Mouse (Mus musculus): ENCODE data around the gene Zswim5. TPM values are rescaled to one million over a fixed set of nuclear protein-coding genes. Genes with fewer than 3 reads are reported as not detected.
A peak's percentile ranks its signal among the peaks of the same experiment; 100 is the strongest.

Zswim5 gene
- polyA plus RNA-seq, 1 experiment: 10.2 TPM

- 71% methylated on average over 4 of the region's 4 CpGs for WGBS
- DNase-seq: peak in 1 of 2 experiments; percentile 5
- no peaks in the 10 kb centered on the region for H3K27me3 ChIP-seq (ENCODE audit: control insufficient read depth, insufficient read depth, low read length)
- H3K4me1 ChIP-seq (ENCODE audit: control insufficient read depth, insufficient read depth, low read length): no peaks in the 10 kb centered on the region
- TF ChIP-seq POLR2A (IDR thresholded peaks at IDR 0.05; ENCODE audit: borderline replicate concordance, insufficient read depth, low read length) (no peak), CTCF (IDR thresholded peaks at IDR 0.05; ENCODE audit: borderline replicate concordance, insufficient read depth, low read depth, low read length) (no peak)
- H3K4me3 ChIP-seq (replicated peaks; ENCODE audit: insufficient read depth, low read depth, low read length): no peak overlapping the region
- no peak overlapping the region for H3K27ac ChIP-seq (ENCODE audit: insufficient read depth, low read length)
These were observed 51.0 kb downstream of the Zswim5 start for GRCm38 (mm10) chr4:116928006-116928651.

- no peak for DNase-seq
- Histone ChIP-seq H3K27me3 (ENCODE audit: control insufficient read depth, insufficient read depth, low read length) (no peaks in the 10 kb centered on the region), H3K4me3 (replicated peaks; ENCODE audit: insufficient read depth, low read depth, low read length) (no peak overlapping the region), H3K4me1 (ENCODE audit: control insufficient read depth, insufficient read depth, low read length) (no peaks in the 10 kb centered on the region), H3K27ac (ENCODE audit: insufficient read depth, low read length) (no peak overlapping the region)
- TF ChIP-seq CTCF (IDR thresholded peaks at IDR 0.05; ENCODE audit: borderline replicate concordance, insufficient read depth, low read depth, low read length) (no peak), POLR2A (IDR thresholded peaks at IDR 0.05; ENCODE audit: borderline replicate concordance, insufficient read depth, low read length) (no peak)
- 49% methylated on average over 4 of the region's 4 CpGs for WGBS
These were observed 62.4 kb downstream of the Zswim5 start for GRCm38 (mm10) chr4:116939585-116939984.

- Histone ChIP-seq H3K27me3 (ENCODE audit: control insufficient read depth, insufficient read depth, low read length) (no peaks in the 10 kb centered on the region), H3K4me1 (ENCODE audit: control insufficient read depth, insufficient read depth, low read length) (no peaks in the 10 kb centered on the region), H3K4me3 (replicated peaks; ENCODE audit: insufficient read depth, low read depth, low read length) (no peak overlapping the region), H3K27ac (ENCODE audit: insufficient read depth, low read length) (no peak overlapping the region)
- TF ChIP-seq CTCF (IDR thresholded peaks at IDR 0.05; ENCODE audit: borderline replicate concordance, insufficient read depth, low read depth, low read length) (no peak), POLR2A (IDR thresholded peaks at IDR 0.05; ENCODE audit: borderline replicate concordance, insufficient read depth, low read length) (no peak)
- no peak for DNase-seq
- WGBS: 81% methylated on average over 2 of the region's 2 CpGs
These were observed 65.5 kb downstream of the Zswim5 start for GRCm38 (mm10) chr4:116942695-116943094.

- H3K27ac ChIP-seq (ENCODE audit: insufficient read depth, low read length): no peak overlapping the region
- WGBS: 43% methylated on average over 5 of the region's 5 CpGs
These were observed 66.9 kb downstream of the Zswim5 start for GRCm38 (mm10) chr4:116944055-116944454.

GRCm38 (mm10) chr4:116951642-116952041 lies 74.5 kb downstream of the Zswim5 start:
- Histone ChIP-seq H3K4me3 (replicated peaks; ENCODE audit: insufficient read depth, low read depth, low read length) (no peak overlapping the region), H3K27me3 (ENCODE audit: control insufficient read depth, insufficient read depth, low read length) (no peaks in the 10 kb centered on the region), H3K27ac (ENCODE audit: insufficient read depth, low read length) (no peak overlapping the region), H3K4me1 (ENCODE audit: control insufficient read depth, insufficient read depth, low read length) (no peaks in the 10 kb centered on the region)
- no peak for TF ChIP-seq POLR2A (IDR thresholded peaks at IDR 0.05; ENCODE audit: borderline replicate concordance, insufficient read depth, low read length)
- TF ChIP-seq CTCF (IDR thresholded peaks at IDR 0.05; ENCODE audit: borderline replicate concordance, insufficient read depth, low read depth, low read length): peak; percentile 41; the same call in 1 of the 2 replicates
- 30% methylated on average over 1 of the region's 1 CpGs for WGBS
- no peak for DNase-seq

More at GRCm38 (mm10) chr4:116944055-116944454, 66.9 kb downstream of the Zswim5 start:
- H3K4me1 ChIP-seq (ENCODE audit: control insufficient read depth, insufficient read depth, low read length): no peaks in the 10 kb centered on the region
- no peak for DNase-seq
- TF ChIP-seq POLR2A (IDR thresholded peaks at IDR 0.05; ENCODE audit: borderline replicate concordance, insufficient read depth, low read length) (no peak), CTCF (IDR thresholded peaks at IDR 0.05; ENCODE audit: borderline replicate concordance, insufficient read depth, low read depth, low read length) (no peak)
- H3K4me3 ChIP-seq (replicated peaks; ENCODE audit: insufficient read depth, low read depth, low read length): no peak overlapping the region
- H3K27me3 ChIP-seq (ENCODE audit: control insufficient read depth, insufficient read depth, low read length): no peaks in the 10 kb centered on the region

GRCm38 (mm10) chr4:116954951-116955350 lies 77.8 kb downstream of the Zswim5 start:
- Histone ChIP-seq H3K4me1 (ENCODE audit: control insufficient read depth, insufficient read depth, low read length) (no peaks in the 10 kb centered on the region), H3K4me3 (replicated peaks; ENCODE audit: insufficient read depth, low read depth, low read length) (no peak overlapping the region), H3K27me3 (ENCODE audit: control insufficient read depth, insufficient read depth, low read length) (no peaks in the 10 kb centered on the region), H3K27ac (ENCODE audit: insufficient read depth, low read length) (no peak overlapping the region)
- WGBS: 84% methylated on average over 7 of the region's 7 CpGs
- TF ChIP-seq CTCF (IDR thresholded peaks at IDR 0.05; ENCODE audit: borderline replicate concordance, insufficient read depth, low read depth, low read length) (no peak), POLR2A (IDR thresholded peaks at IDR 0.05; ENCODE audit: borderline replicate concordance, insufficient read depth, low read length) (no peak)
- no peak for DNase-seq

GRCm38 (mm10) chr4:116976503-116976902 lies 99.3 kb downstream of the Zswim5 start:
- no peak for DNase-seq
- TF ChIP-seq POLR2A (IDR thresholded peaks at IDR 0.05; ENCODE audit: borderline replicate concordance, insufficient read depth, low read length) (no peak), CTCF (IDR thresholded peaks at IDR 0.05; ENCODE audit: borderline replicate concordance, insufficient read depth, low read depth, low read length) (no peak)
- no peaks in the 10 kb centered on the region for H3K4me1 ChIP-seq (ENCODE audit: control insufficient read depth, insufficient read depth, low read length)
- WGBS: 77% methylated on average over 2 of the region's 2 CpGs
- H3K4me3 ChIP-seq (replicated peaks; ENCODE audit: insufficient read depth, low read depth, low read length): no peak overlapping the region
- no peaks in the 10 kb centered on the region for H3K27me3 ChIP-seq (ENCODE audit: control insufficient read depth, insufficient read depth, low read length)
- no peak overlapping the region for H3K27ac ChIP-seq (ENCODE audit: insufficient read depth, low read length)

- no peak for TF ChIP-seq POLR2A (IDR thresholded peaks at IDR 0.05; ENCODE audit: borderline replicate concordance, insufficient read depth, low read length)
- TF ChIP-seq CTCF (IDR thresholded peaks at IDR 0.05; ENCODE audit: borderline replicate concordance, insufficient read depth, low read depth, low read length): no peak
- H3K27ac ChIP-seq (ENCODE audit: insufficient read depth, low read length): no peak overlapping the region
These were observed 108.5 kb downstream of the Zswim5 start for GRCm38 (mm10) chr4:116985681-116986080.

More at GRCm38 (mm10) chr4:116985681-116986080, 108.5 kb downstream of the Zswim5 start:
- WGBS: 92% methylated on average over 7 of the region's 7 CpGs
- Histone ChIP-seq H3K4me3 (replicated peaks; ENCODE audit: insufficient read depth, low read depth, low read length) (no peak overlapping the region), H3K4me1 (ENCODE audit: control insufficient read depth, insufficient read depth, low read length) (peaks cover 9% of the 10 kb centered on the region), H3K27me3 (ENCODE audit: control insufficient read depth, insufficient read depth, low read length) (no peaks in the 10 kb centered on the region)
- no peak for DNase-seq
